Mouse (Mus musculus): ENCODE measurements around the gene Nbeal2. TPM values are rescaled to one million over a fixed set of nuclear protein-coding genes. Genes with fewer than 3 reads are reported as not detected.

The Nbeal2 gene
- total and polyA plus RNA-seq, 3 experiments: 9.3 to 17.2 TPM; not detected in 1

DNA sequence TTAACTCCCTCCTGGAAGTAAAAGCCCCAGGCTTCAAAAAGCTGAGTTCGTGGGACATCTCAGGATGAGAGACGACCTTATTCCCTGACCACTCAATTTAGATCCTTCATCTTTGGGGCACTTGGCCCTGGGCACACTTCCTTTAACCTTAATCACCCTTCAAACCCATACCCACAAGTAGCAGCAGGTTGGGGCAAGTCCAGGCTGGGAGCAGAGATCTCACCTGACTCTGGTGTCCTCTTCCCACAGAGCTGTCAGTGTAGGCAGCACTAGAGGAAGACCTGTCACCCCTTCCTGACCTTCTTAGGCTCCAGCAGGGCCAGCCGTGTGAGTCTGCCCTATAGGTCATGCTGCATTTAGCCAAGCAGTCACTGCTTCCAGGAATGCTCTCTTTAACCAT, 32.5 kb upstream of the Nbeal2 start:
- Histone ChIP-seq H3K27ac (ENCODE audit: control insufficient read depth, low read depth, low read length) (no peak overlapping the region), H3K4me1 (ENCODE audit: control insufficient read depth in 1 of 2, insufficient read depth in 2 of 2, low read length in 2 of 2) (peaks cover 0 to 17% of the 10 kb centered on the region in 2 experiments; a peak in 2 of 4 replicates)
- no peak for TF ChIP-seq POLR2A (IDR thresholded peaks at IDR 0.05; ENCODE audit: control insufficient read depth in 1 of 2, insufficient read depth in 1 of 2, low read depth in 1 of 2, low read length in 2 of 2, poor library complexity in 1 of 2)
- TF ChIP-seq USF2 (IDR thresholded peaks at IDR 0.05; ENCODE audit: borderline replicate concordance in 1 of 2, insufficient read depth in 1 of 2, low read depth in 1 of 2, low read length in 2 of 2): no peak
- no peak for TF ChIP-seq ZC3H11A (IDR thresholded peaks at IDR 0.05; ENCODE audit: low read depth, low read length)
- no peak for TF ChIP-seq CHD2 (IDR thresholded peaks at IDR 0.05; ENCODE audit: low read length)
- no peak for TF ChIP-seq USF1 (IDR thresholded peaks at IDR 0.05; ENCODE audit: low read depth, low read length)
- TF ChIP-seq ETS1 (IDR thresholded peaks at IDR 0.05; ENCODE audit: low read depth, low read length): no peak
- no peak for TF ChIP-seq HCFC1 (IDR thresholded peaks at IDR 0.05; ENCODE audit: low read depth, low read length)
- TF ChIP-seq GABPA (IDR thresholded peaks at IDR 0.05; ENCODE audit: low read depth, low read length): no peak
- TF ChIP-seq ZNF384 (IDR thresholded peaks at IDR 0.05; ENCODE audit: low read depth, low read length): no peak
- TF ChIP-seq CHD1 (IDR thresholded peaks at IDR 0.05; ENCODE audit: low read depth, low read length): no peak

GRCm38 (mm10) chr9:110685591-110685990, 31.6 kb upstream of the Nbeal2 start:
- no peaks in the 10 kb centered on the region for H3K9me3 ChIP-seq (replicated peaks; ENCODE audit: insufficient read depth, low read length)
- peak; percentile 58 for DNase-seq (ENCODE audit: low read depth, low spot score)
- no peak overlapping the region for H3K9ac ChIP-seq (ENCODE audit: control insufficient read depth, low read depth, low read length, poor library complexity, severe bottlenecking)
- H3K27ac ChIP-seq (ENCODE audit: control insufficient read depth, low read depth, low read length): peak overlapping the region; percentile 11; the same call in 1 of the 2 replicates
- no peak overlapping the region for H3K4me3 ChIP-seq (ENCODE audit: control insufficient read depth in 1 of 2, insufficient read depth in 1 of 2, low read depth in 2 of 2, low read length in 2 of 2)
- H3K27me3 ChIP-seq (ENCODE audit: control insufficient read depth in 1 of 2, insufficient read depth in 2 of 2, low read length in 2 of 2): no peaks in the 10 kb centered on the region
- TF ChIP-seq ZMIZ1 (IDR thresholded peaks at IDR 0.05; ENCODE audit: low read depth, low read length) (no peak), NRF1 (IDR thresholded peaks at IDR 0.05; ENCODE audit: insufficient read depth, low read depth, low read length, poor library complexity, severe bottlenecking) (no peak), TAL1 (IDR thresholded peaks at IDR 0.05; ENCODE audit: low read length) (no peak), UBTF (IDR thresholded peaks at IDR 0.05; ENCODE audit: borderline replicate concordance, insufficient read depth, low read depth, low read length) (no peak), ZNF384 (IDR thresholded peaks at IDR 0.05; ENCODE audit: low read depth, low read length) (no peak), GABPA (IDR thresholded peaks at IDR 0.05; ENCODE audit: low read depth, low read length) (no peak), MXI1 (IDR thresholded peaks at IDR 0.05; ENCODE audit: low read depth, low read length) (no peak), MEF2A (IDR thresholded peaks at IDR 0.05; ENCODE audit: extremely low read depth, insufficient replicate concordance, low read depth, low read length, poor library complexity, severe bottlenecking) (no peak), CTCF (IDR thresholded peaks at IDR 0.05 in 2 of 3, conservative IDR thresholded peaks at IDR 0.05 in 1 of 3; ENCODE audit: control insufficient read depth in 1 of 3, insufficient read depth in 1 of 3, low read depth in 2 of 3, low read length in 3 of 3, poor library complexity in 1 of 3, severe bottlenecking in 1 of 3) (no peak), EP300 (IDR thresholded peaks at IDR 0.05; ENCODE audit: low read depth in 1 of 2, low read length in 2 of 2) (peak in 1 of 2 experiments; percentile 29; a peak in 1 of 4 replicates), POLR2A (IDR thresholded peaks at IDR 0.05; ENCODE audit: control insufficient read depth in 1 of 2, insufficient read depth in 1 of 2, low read depth in 1 of 2, low read length in 2 of 2, poor library complexity in 1 of 2) (no peak), CHD2 (IDR thresholded peaks at IDR 0.05; ENCODE audit: low read length) (no peak), MYC (IDR thresholded peaks at IDR 0.05; ENCODE audit: low read depth, low read length) (no peak), GATA1 (IDR thresholded peaks at IDR 0.05; ENCODE audit: low read depth, low read length) (peak; percentile 57), ZC3H11A (IDR thresholded peaks at IDR 0.05; ENCODE audit: low read depth, low read length) (no peak), MAFK (IDR thresholded peaks at IDR 0.05; ENCODE audit: borderline replicate concordance, low read depth, low read length) (no peak)
- peaks cover 8% of the 10 kb centered on the region for H3K79me2 ChIP-seq (ENCODE audit: control insufficient read depth, insufficient read depth, low read length, poor library complexity)
- peaks cover 0 to 20% of the 10 kb centered on the region in 2 experiments; a peak in 2 of 4 replicates for H3K4me1 ChIP-seq (ENCODE audit: control insufficient read depth in 1 of 2, insufficient read depth in 2 of 2, low read length in 2 of 2)
- H3K36me3 ChIP-seq (ENCODE audit: control insufficient read depth in 1 of 2, insufficient read depth in 2 of 2, low read length in 2 of 2): peaks cover 0 to 12% of the 10 kb centered on the region in 2 experiments; a peak in 2 of 4 replicates

More for the DNA sequence above, 32.5 kb upstream of the Nbeal2 start:
- Histone ChIP-seq H3K79me2 (ENCODE audit: control insufficient read depth, insufficient read depth, low read length, poor library complexity) (peaks cover 8% of the 10 kb centered on the region), H3K9ac (ENCODE audit: control insufficient read depth, low read depth, low read length, poor library complexity, severe bottlenecking) (no peak overlapping the region), H3K4me3 (ENCODE audit: control insufficient read depth in 1 of 2, insufficient read depth in 1 of 2, low read depth in 2 of 2, low read length in 2 of 2) (no peak overlapping the region), H3K9me3 (replicated peaks; ENCODE audit: insufficient read depth, low read length) (no peaks in the 10 kb centered on the region), H3K36me3 (ENCODE audit: control insufficient read depth in 1 of 2, insufficient read depth in 2 of 2, low read length in 2 of 2) (peaks cover 0 to 12% of the 10 kb centered on the region in 2 experiments; a peak in 2 of 4 replicates), H3K27me3 (ENCODE audit: control insufficient read depth in 1 of 2, insufficient read depth in 2 of 2, low read length in 2 of 2) (no peaks in the 10 kb centered on the region)
- DNase-seq (ENCODE audit: low read depth, low spot score): no peak
